Mouse (Mus musculus) stomach, postnatal 0 days (tissue): ENCODE measurements around the gene Sash1. TPM values are rescaled to one million over a fixed set of nuclear protein-coding genes. Genes with fewer than 3 reads are reported as not detected.

Source experiments
- ATAC-seq: fragments of 200-750 bp; cut with Nextera tagmentation; 2 replicates; pipeline ENCODE4 v1.8.0; 2017; ENCODE audit not compliant: low FRiP score, low TSS enrichment
- DNase-seq: peaks from one replicate; pipeline ENCODE4 v3.0.0-alpha.2; 2016; ENCODE audit warnings: low spot score
- H3K27ac ChIP-seq: fragments of 300-500 bp; sonication (generic); replicated peaks from 2 replicates; pipeline ENCODE4 v1.5.1; 2014; ENCODE audit warnings: mild to moderate bottlenecking, control low read depth
- H3K27me3 ChIP-seq: fragments of 300-500 bp; sonication (generic); 2 replicates; pipeline ENCODE4 v1.6.1; 2014; ENCODE audit warnings: low read length; ENCODE audit not compliant: control insufficient read depth, insufficient read depth
- H3K36me3 ChIP-seq: fragments of 300-500 bp; sonication (generic); 2 replicates; pipeline ENCODE4 v1.6.1; 2014; ENCODE audit warnings: low read length, mixed read lengths; ENCODE audit not compliant: control insufficient read depth, insufficient read depth
- H3K4me1 ChIP-seq: fragments of 300-500 bp; sonication (generic); replicated peaks from 2 replicates; pipeline ENCODE4 v1.6.1; 2014; ENCODE audit warnings: antibody characterized with exemption; ENCODE audit not compliant: control insufficient read depth, insufficient read depth
- H3K4me2 ChIP-seq: fragments of 300-500 bp; sonication (generic); replicated peaks from 2 replicates; pipeline ENCODE4 v1.6.1; 2014; ENCODE audit warnings: low read depth, mild to moderate bottlenecking, control low read depth, moderate library complexity
- H3K4me3 ChIP-seq: fragments of 300-500 bp; sonication (generic); 2 replicates; pipeline ENCODE4 v1.5.1; 2014; ENCODE audit warnings: low read depth, low read length, control low read depth
- H3K9ac ChIP-seq: fragments of 300-500 bp; sonication (generic); 2 replicates; pipeline ENCODE4 v1.6.1; 2014; ENCODE audit warnings: mild to moderate bottlenecking, low read length, control low read depth, mixed read lengths
- H3K9me3 ChIP-seq: fragments of 300-500 bp; sonication (generic); 2 replicates; pipeline ENCODE4 v1.6.1; 2016; ENCODE audit warnings: low read length; ENCODE audit not compliant: control insufficient read depth
- CTCF ChIP-seq: IDR thresholded peaks from 2 replicates; pipeline ENCODE4 v1.5.1; 2016; ENCODE audit warnings: antibody characterized with exemption, low read depth, mild to moderate bottlenecking, moderate library complexity
- EP300 ChIP-seq: optimal IDR thresholded peaks from 2 replicates; pipeline ENCODE3; 2016; ENCODE audit warnings: antibody characterized with exemption
- WGBS: fragments of 180-500 bp; shearing (Covaris S2); extraction: QIAGEN DNeasy Blood & Tissue Kit; methylation state at CpG from one replicate; pipeline ENCODE4 v1.1.7; 2014; 5-methylcytosine and 5-hydroxymethylcytosine counted together
- polyA plus RNA-seq: library from polyadenylated mRNA; unstranded; fragments of >200 nt; fragmentation: Nextera tagmentation; extraction: Ambion mirVana; gene quantifications from 2 replicates; pipeline ENCODE4 v1.2.1, GENCODE M21; 2015

The Sash1 gene
- polyA plus RNA-seq, 1 experiment from 2014 or later, result 3.8 TPM

GRCm38 (mm10) chr10:8856942-8857341 lies 28.9 kb downstream of the Sash1 start:
- no peak for ATAC-seq
- no peaks in the 10 kb centered on the region for H3K9me3 ChIP-seq
- WGBS, result 69% methylated on average over 2 of the region's 2 CpGs

GRCm38 (mm10) chr10:8853326-8853725 lies 32.5 kb downstream of the Sash1 start:
- H3K9me3 ChIP-seq, result no peaks in the 10 kb centered on the region
- DNase-seq (no peak), ATAC-seq (no peak)
- TF ChIP-seq EP300 (no peak), CTCF (no peak)
- H3K9ac ChIP-seq, result no peak overlapping the region
- H3K4me2 ChIP-seq, result no peak overlapping the region
- no peak overlapping the region for H3K27ac ChIP-seq
- no peaks in the 10 kb centered on the region for H3K4me1 ChIP-seq
- H3K36me3 ChIP-seq, result no peaks in the 10 kb centered on the region
- H3K4me3 ChIP-seq, result no peak overlapping the region
- no peaks in the 10 kb centered on the region for H3K27me3 ChIP-seq
- WGBS, result 67% methylated on average over 7 of the region's 7 CpGs

More at GRCm38 (mm10) chr10:8856942-8857341, 28.9 kb downstream of the Sash1 start:
- no peak for DNase-seq
- TF ChIP-seq EP300, result no peak
- TF ChIP-seq CTCF, result no peak
- Histone ChIP-seq H3K4me1 (no peaks in the 10 kb centered on the region), H3K36me3 (no peaks in the 10 kb centered on the region), H3K27ac (no peak overlapping the region), H3K4me2 (no peak overlapping the region), H3K27me3 (no peaks in the 10 kb centered on the region), H3K4me3 (no peak overlapping the region), H3K9ac (no peak overlapping the region)

GRCm38 (mm10) chr10:8851625-8852024 lies 34.2 kb downstream of the Sash1 start:
- no peak for DNase-seq
- TF ChIP-seq EP300, result no peak
- no peak for TF ChIP-seq CTCF

GRCm38 (mm10) chr10:8847974-8848373 lies 37.9 kb downstream of the Sash1 start:
- no peaks in the 10 kb centered on the region for H3K4me1 ChIP-seq
- no peak overlapping the region for H3K27ac ChIP-seq
- H3K4me2 ChIP-seq, result no peak overlapping the region
- TF ChIP-seq CTCF (no peak), EP300 (no peak)
- no peak overlapping the region for H3K4me3 ChIP-seq
- no peaks in the 10 kb centered on the region for H3K27me3 ChIP-seq
- no peaks in the 10 kb centered on the region for H3K9me3 ChIP-seq
- H3K9ac ChIP-seq, result no peak overlapping the region
- no peak for DNase-seq
- no peak for ATAC-seq
- no peaks in the 10 kb centered on the region for H3K36me3 ChIP-seq
- WGBS, result 86% methylated on average over 4 of the region's 4 CpGs

More at GRCm38 (mm10) chr10:8851625-8852024, 34.2 kb downstream of the Sash1 start:
- H3K4me1 ChIP-seq, result no peaks in the 10 kb centered on the region
- no peak overlapping the region for H3K27ac ChIP-seq
- no peak for ATAC-seq
- H3K4me3 ChIP-seq, result no peak overlapping the region
- WGBS, result 83% methylated on average over 10 of the region's 10 CpGs
- H3K36me3 ChIP-seq, result no peaks in the 10 kb centered on the region
- no peak overlapping the region for H3K4me2 ChIP-seq
- no peaks in the 10 kb centered on the region for H3K27me3 ChIP-seq
- H3K9ac ChIP-seq, result no peak overlapping the region
- no peaks in the 10 kb centered on the region for H3K9me3 ChIP-seq

GRCm38 (mm10) chr10:8846258-8846657 lies 39.6 kb downstream of the Sash1 start:
- Histone ChIP-seq H3K4me3 (no peak overlapping the region), H3K36me3 (no peaks in the 10 kb centered on the region), H3K4me1 (no peaks in the 10 kb centered on the region), H3K27me3 (no peaks in the 10 kb centered on the region), H3K9ac (no peak overlapping the region), H3K4me2 (no peak overlapping the region), H3K27ac (no peak overlapping the region), H3K9me3 (no peaks in the 10 kb centered on the region)
- ATAC-seq (no peak), DNase-seq (no peak)
- 97% methylated on average over 10 of the region's 10 CpGs for WGBS
- TF ChIP-seq EP300 (no peak), CTCF (no peak)

GRCm38 (mm10) chr10:8845230-8845770 lies 40.6 kb downstream of the Sash1 start:
- Histone ChIP-seq H3K4me2 (no peak overlapping the region), H3K4me3 (no peak overlapping the region), H3K9me3 (no peaks in the 10 kb centered on the region), H3K27ac (no peak overlapping the region), H3K36me3 (no peaks in the 10 kb centered on the region), H3K27me3 (no peaks in the 10 kb centered on the region), H3K4me1 (no peaks in the 10 kb centered on the region), H3K9ac (no peak overlapping the region)
- ATAC-seq, result no peak
- no peak for DNase-seq
- WGBS, result 58% methylated on average over 2 of the region's 2 CpGs
- TF ChIP-seq EP300 (no peak), CTCF (no peak)
